Mouse (Mus musculus): ENCODE results near the gene Gpm6b. TPM values are rescaled to one million over a fixed set of nuclear protein-coding genes. Genes with fewer than 3 reads are reported as not detected.

Gpm6b gene
- polyA plus RNA-seq, 1 experiment from 2014 or later: 7.2 TPM

DNA sequence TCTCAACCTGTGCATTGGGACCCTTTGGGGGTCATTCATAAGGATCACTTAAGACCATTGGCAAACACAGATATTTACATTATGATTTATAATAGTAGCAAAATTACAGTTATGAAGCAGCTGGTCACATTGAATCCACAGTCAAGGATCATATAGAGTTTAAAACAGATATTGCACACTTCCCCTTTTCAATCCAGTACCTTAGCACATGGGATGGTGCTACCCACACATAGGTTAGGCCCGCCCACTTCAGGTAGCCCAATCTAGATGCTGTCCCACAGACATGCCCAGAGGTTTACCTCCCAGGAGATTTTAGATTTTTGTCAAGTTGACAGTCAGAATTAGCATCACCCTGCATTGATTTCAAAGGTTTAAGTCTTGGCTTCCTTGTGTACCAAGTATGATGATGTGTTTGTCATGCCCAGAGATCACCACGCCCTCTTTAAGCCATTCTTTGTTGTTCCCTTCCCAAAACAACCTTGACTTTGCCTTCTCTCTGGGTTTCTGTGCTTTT, 121.3 kb downstream of the Gpm6b start:
- Histone ChIP-seq H3K9me3 (no peaks in the 10 kb centered on the region), H3K9ac (no peak overlapping the region), H3K36me3 (no peaks in the 10 kb centered on the region), H3K4me3 (no peak overlapping the region), H3K27me3 (replicated peaks) (no peaks in the 10 kb centered on the region), H3K4me2 (no peak overlapping the region), H3K4me1 (no peaks in the 10 kb centered on the region), H3K27ac (replicated peaks) (no peak overlapping the region)
- ATAC-seq (ENCODE audit: extremely low read depth, insufficient number of reproducible peaks, low FRiP score, low TSS enrichment): no peak
- WGBS: 72% methylated on average over 2 of the region's 2 CpGs

DNA sequence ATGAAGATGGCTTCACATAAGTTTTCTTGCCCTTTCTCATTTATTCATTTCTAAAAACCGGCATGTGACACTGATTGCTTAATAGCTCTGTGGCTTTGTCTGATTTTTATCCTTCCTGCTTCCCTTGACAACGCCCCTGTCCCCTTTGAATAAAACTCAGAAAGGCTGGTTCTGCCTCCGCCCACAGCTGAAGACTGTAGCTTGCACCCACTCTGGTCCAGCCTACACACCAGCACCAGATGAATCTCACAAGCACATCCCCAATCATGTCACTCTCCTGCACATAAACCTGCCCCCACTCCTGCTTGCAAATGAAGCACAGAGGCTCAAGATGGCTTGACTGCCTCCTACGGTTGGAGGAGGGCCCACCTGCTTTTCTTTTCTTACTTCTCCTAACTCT, 121.7 kb downstream of the Gpm6b start:
- Histone ChIP-seq H3K4me3 (no peak overlapping the region), H3K27me3 (replicated peaks) (no peaks in the 10 kb centered on the region), H3K9me3 (no peaks in the 10 kb centered on the region), H3K4me2 (no peak overlapping the region), H3K9ac (no peak overlapping the region), H3K4me1 (no peaks in the 10 kb centered on the region), H3K27ac (replicated peaks) (no peak overlapping the region), H3K36me3 (no peaks in the 10 kb centered on the region)
- ATAC-seq (ENCODE audit: extremely low read depth, insufficient number of reproducible peaks, low FRiP score, low TSS enrichment): no peak
- WGBS: 73% methylated on average over 4 of the region's 4 CpGs

DNA sequence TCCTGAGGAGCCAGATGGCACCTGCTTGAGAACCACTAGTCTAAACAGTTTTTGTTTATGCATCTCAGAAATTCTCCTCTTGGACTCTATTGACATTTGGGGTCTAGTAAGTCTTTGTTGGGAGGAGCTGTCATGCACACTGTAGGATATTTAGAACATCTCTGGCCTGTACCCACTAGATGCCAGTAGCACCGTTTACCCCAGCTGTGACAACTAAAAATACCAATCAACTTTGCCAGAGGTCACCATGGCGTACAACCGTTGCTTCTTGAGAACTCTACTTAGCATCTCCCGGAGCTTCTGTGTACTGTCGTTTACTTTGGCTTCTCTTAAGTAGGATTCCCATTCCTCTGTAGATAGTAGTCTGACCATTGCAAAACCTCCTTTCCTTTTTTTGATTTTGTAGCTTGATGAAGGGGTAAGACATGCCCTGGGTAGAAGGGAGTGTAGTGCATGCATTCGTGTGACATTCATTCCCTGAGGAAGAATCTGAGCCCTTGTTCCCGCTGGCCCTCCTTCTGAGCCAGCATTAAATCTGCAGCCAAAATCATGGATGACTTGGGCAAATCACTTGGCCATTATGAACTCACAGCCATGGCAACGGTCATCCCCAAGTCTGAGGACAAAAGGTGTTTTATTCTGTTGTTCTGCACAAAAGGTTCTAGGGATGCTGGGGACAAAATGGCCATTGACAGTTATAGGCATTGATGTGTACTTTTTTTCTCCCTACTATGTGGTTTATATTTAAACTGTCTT, 126.9 kb downstream of the Gpm6b start:
- ATAC-seq (ENCODE audit: extremely low read depth, insufficient number of reproducible peaks, low FRiP score, low TSS enrichment): no peak
- Histone ChIP-seq H3K4me1 (no peaks in the 10 kb centered on the region), H3K36me3 (no peaks in the 10 kb centered on the region), H3K9ac (no peak overlapping the region), H3K27me3 (replicated peaks) (no peaks in the 10 kb centered on the region; the same call in 1 of the 2 replicates), H3K4me3 (no peak overlapping the region), H3K27ac (replicated peaks) (no peak overlapping the region), H3K4me2 (no peak overlapping the region), H3K9me3 (no peaks in the 10 kb centered on the region)
- whole genome bisulfite sequencing: 69% methylated on average over 8 of the region's 8 CpGs

DNA sequence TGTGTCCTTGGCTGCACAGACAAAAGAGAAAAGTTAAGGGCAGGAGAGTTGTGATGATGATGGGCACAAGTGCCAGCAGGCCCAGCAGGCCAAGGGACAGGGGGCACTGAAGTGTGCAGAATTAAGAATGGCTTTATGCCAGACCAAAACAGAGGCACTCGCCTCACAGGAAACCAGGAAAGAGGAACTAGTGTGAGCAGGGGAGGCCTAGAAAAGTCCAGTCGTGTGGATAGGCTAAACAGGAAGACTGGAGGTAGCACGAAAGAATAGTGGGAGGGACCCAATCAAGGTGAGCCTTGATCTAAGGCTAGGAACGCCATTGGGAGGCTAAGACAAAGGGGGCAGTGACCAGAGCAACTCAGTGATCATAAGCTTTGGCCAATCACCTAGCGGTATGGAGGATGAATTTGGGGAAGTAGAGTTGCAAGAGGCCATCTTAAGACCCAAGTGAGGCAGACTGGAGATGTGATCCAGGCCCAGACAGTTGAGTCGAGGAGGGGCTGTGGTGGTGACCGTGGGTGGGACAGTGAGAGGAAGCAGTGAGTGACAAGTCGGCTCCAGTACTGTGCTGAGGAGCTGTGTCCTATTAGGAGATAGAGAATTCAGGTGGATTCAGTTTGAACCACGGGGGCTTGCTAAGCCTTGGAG, 138.1 kb downstream of the Gpm6b start:
- Histone ChIP-seq H3K4me2 (no peak overlapping the region), H3K9me3 (no peaks in the 10 kb centered on the region), H3K4me3 (no peak overlapping the region), H3K9ac (no peak overlapping the region), H3K36me3 (no peaks in the 10 kb centered on the region), H3K4me1 (no peaks in the 10 kb centered on the region), H3K27me3 (replicated peaks) (peaks cover 4% of the 10 kb centered on the region), H3K27ac (replicated peaks) (no peak overlapping the region)
- ATAC-seq (ENCODE audit: extremely low read depth, insufficient number of reproducible peaks, low FRiP score, low TSS enrichment): no peak
- 60% methylated on average over 9 of the region's 9 CpGs for WGBS

DNA sequence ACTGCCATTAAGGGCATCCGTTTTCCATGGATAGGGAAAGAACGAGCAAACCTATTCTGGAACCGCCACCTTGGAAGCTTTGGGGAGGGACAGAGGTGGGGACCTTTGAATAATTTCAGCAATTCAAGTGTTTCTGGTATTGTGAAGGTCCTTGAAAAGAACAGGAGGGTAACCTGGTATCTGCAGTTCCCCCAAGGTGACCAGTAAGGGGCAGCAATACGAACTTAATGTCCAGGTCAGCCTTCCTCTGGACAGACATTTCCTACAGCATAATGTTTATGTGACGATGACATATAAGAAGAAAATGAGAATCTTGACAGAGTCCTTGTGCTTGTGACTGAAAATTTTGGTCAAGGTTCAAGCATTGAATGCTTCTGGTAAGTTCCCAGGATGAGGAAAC, 139.9 kb downstream of the Gpm6b start:
- H3K36me3 ChIP-seq: no peaks in the 10 kb centered on the region
- H3K27ac ChIP-seq (replicated peaks): no peak overlapping the region
- no peak overlapping the region for H3K4me3 ChIP-seq
- 82% methylated on average over 5 of the region's 5 CpGs for WGBS
- no peak for ATAC-seq (ENCODE audit: extremely low read depth, insufficient number of reproducible peaks, low FRiP score, low TSS enrichment)
- H3K9ac ChIP-seq: no peak overlapping the region
- H3K9me3 ChIP-seq: no peaks in the 10 kb centered on the region
- peaks cover 4% of the 10 kb centered on the region for H3K27me3 ChIP-seq (replicated peaks)
- no peak overlapping the region for H3K4me2 ChIP-seq
- no peaks in the 10 kb centered on the region for H3K4me1 ChIP-seq

DNA sequence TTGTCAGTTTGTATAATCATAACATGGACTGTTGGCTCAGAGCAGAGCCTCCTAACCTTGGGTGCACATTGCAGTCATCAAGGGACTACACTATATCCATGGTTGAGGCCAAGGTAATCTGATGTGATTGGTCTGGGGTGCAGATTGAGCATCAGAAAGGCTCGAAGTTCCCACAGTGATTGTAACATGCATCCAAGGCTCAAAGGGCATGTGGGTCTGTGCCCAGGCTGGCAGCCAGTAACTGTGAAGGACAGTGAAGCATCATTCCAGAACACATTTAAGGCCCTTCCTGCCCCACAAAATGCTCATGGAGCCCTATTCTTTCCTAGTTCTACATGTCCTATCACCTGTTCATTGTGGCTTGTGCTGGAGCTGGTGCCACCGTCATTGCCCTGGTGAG, 144.9 kb downstream of the Gpm6b start:
- Histone ChIP-seq H3K4me1 (no peaks in the 10 kb centered on the region), H3K36me3 (no peaks in the 10 kb centered on the region), H3K27ac (replicated peaks) (no peak overlapping the region), H3K4me2 (no peak overlapping the region), H3K9me3 (no peaks in the 10 kb centered on the region), H3K27me3 (replicated peaks) (no peaks in the 10 kb centered on the region; the same call in none of the 2 replicates), H3K4me3 (no peak overlapping the region), H3K9ac (no peak overlapping the region)
- 66% methylated on average over 2 of the region's 2 CpGs for WGBS
- ATAC-seq (ENCODE audit: extremely low read depth, insufficient number of reproducible peaks, low FRiP score, low TSS enrichment): no peak

DNA sequence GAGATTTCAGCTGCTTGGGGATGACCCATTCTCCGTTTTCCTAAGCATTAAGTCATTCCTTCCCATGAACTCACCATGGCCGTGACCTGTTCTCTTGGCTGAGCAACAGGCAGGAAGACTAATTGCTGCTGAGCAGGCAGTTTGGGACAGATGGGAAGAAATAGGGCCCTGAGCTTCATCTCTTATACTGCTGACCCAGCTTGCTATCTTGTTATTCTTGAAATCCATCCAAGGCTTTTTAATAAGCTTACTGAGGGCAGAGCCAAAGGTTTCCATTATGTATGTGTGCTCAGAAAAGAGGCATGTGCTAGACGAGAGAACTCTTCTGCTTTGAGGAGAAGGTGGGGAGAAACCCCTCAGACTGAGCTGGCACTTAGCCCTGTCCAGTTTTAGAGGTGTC, 146.2 kb downstream of the Gpm6b start:
- Histone ChIP-seq H3K4me1 (no peaks in the 10 kb centered on the region), H3K27ac (replicated peaks) (peak overlapping the region; percentile 53), H3K27me3 (replicated peaks) (no peaks in the 10 kb centered on the region; the same call in 1 of the 2 replicates), H3K4me3 (no peak overlapping the region), H3K9ac (no peak overlapping the region), H3K4me2 (no peak overlapping the region), H3K36me3 (no peaks in the 10 kb centered on the region), H3K9me3 (no peaks in the 10 kb centered on the region)
- 40% methylated on average over 3 of the region's 3 CpGs for WGBS
- no peak for ATAC-seq (ENCODE audit: extremely low read depth, insufficient number of reproducible peaks, low FRiP score, low TSS enrichment)

DNA sequence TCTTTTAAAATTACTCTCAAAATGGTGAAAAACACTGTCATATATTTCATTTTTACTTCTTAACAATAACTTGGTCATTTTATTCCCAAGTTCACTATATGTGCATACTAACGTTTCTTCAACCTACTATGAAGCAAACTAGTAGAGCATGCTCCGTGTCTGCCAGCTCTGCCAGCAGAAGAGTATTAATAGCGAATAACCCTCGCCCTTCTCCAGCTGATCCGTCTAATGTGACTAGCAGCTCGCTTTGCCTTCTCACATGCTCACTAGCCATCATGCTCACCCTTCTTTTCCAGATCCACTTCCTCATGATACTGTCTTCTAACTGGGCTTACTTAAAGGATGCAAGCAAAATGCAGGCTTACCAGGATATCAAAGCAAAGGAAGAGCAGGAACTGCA, 147.9 kb downstream of the Gpm6b start:
- no peaks in the 10 kb centered on the region for H3K9me3 ChIP-seq
- no peaks in the 10 kb centered on the region for H3K36me3 ChIP-seq
- no peaks in the 10 kb centered on the region for H3K27me3 ChIP-seq (replicated peaks)
- 74% methylated on average over 6 of the region's 6 CpGs for WGBS
- no peak overlapping the region for H3K4me3 ChIP-seq
- H3K9ac ChIP-seq: no peak overlapping the region
- no peak overlapping the region for H3K4me2 ChIP-seq
- H3K4me1 ChIP-seq: no peaks in the 10 kb centered on the region
- no peak overlapping the region for H3K27ac ChIP-seq (replicated peaks)
- ATAC-seq (ENCODE audit: extremely low read depth, insufficient number of reproducible peaks, low FRiP score, low TSS enrichment): no peak

DNA sequence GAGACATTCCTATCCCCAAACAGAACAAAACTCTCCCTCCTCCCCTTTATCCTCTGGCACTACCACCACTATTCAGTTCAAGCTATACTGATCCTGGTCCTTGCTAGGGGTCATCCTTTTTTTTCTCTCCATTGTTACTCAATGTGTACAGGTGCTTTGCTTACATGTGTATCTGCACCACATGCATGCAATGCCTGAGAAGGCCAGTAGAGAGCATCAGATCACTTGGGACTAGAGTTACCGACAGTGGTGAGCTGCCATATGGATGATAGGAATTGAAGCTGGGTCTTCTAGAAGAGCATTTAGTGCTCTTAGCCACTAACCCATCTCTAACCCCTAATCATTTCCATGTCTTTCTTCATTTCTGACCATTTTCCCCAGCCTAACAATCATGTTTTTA, 155.0 kb downstream of the Gpm6b start:
- Histone ChIP-seq H3K27me3 (replicated peaks) (no peaks in the 10 kb centered on the region), H3K9ac (no peak overlapping the region), H3K9me3 (no peaks in the 10 kb centered on the region), H3K36me3 (peaks cover 15% of the 10 kb centered on the region), H3K4me2 (no peak overlapping the region), H3K4me1 (no peaks in the 10 kb centered on the region), H3K27ac (replicated peaks) (no peak overlapping the region), H3K4me3 (no peak overlapping the region)
- ATAC-seq (ENCODE audit: extremely low read depth, insufficient number of reproducible peaks, low FRiP score, low TSS enrichment): no peak
- 81% methylated on average over 1 of the region's 1 CpGs for WGBS

DNA sequence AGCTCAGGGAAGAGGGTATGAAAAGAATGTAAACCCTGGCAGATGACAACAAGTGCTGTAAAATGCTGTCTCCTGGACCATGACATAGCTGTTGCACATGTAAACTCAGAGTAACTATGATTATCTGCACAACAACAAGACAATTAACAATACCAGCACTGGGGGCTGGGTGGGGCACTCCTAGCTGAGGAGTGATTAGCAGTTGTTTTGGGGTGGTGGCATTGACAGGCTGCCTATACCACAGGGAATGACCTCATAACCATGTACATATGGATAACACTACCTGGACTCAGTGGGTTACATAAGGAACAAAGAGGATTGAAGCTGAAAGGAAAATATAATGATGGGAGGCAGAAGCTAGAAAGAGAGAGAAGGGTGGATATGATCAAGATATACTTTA, 169.2 kb downstream of the Gpm6b start:
- H3K9me3 ChIP-seq: no peaks in the 10 kb centered on the region
- H3K4me2 ChIP-seq: no peak overlapping the region
- H3K4me3 ChIP-seq: no peak overlapping the region
- H3K9ac ChIP-seq: no peak overlapping the region
- H3K36me3 ChIP-seq: peaks cover 43% of the 10 kb centered on the region
- H3K27ac ChIP-seq (replicated peaks): no peak overlapping the region
- H3K4me1 ChIP-seq: no peaks in the 10 kb centered on the region
- H3K27me3 ChIP-seq (replicated peaks): 0 out of 2 replicates have a peak, but pooled peaks cover 3% of the 10 kb centered on the region
- ATAC-seq (ENCODE audit: extremely low read depth, insufficient number of reproducible peaks, low FRiP score, low TSS enrichment): no peak

DNA sequence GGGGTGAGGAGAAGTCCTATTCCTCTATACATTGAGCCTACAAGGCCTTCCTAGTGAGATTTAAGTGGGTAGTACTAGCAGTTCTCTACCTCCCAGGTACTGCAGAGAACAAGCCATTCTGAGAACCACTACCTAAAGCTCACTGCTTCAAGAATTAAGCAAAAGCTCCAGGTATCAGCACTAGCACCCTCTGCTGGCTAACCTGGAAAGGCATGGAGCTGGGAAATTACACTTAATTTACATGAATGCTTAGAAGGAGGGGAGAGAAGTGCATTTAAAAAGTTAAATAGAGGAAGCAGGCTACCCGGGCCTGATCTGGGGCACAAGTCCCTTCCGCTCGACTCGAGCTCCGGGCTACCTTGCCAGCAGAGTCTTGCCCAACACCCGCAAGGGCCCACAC, 177.5 kb downstream of the Gpm6b start:
- no peak for ATAC-seq (ENCODE audit: extremely low read depth, insufficient number of reproducible peaks, low FRiP score, low TSS enrichment)

DNA sequence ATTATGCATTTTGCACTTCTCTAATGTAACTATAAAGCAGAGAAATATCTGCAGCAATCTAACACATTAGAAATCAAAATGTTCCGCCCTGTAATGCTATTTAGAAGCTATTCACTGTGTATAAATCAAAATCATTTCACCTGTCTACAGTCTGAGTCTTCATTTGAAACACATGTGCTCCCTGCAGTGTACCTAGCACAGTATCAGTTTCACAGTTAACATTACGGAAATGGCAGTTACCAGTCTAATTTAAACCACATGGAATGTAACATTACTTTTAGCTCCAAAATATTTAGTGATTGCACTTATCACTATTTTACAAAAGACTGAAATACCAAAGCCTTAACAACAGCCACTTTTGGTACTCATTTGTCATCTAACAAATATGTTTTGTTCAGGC, 196.1 kb downstream of the Gpm6b start:
- H3K27me3 ChIP-seq (replicated peaks): no peaks in the 10 kb centered on the region
- H3K36me3 ChIP-seq: peaks cover 20% of the 10 kb centered on the region
- H3K27ac ChIP-seq (replicated peaks): no peak overlapping the region
- H3K9ac ChIP-seq: no peak overlapping the region
- no peaks in the 10 kb centered on the region for H3K9me3 ChIP-seq
- H3K4me2 ChIP-seq: no peak overlapping the region
- peaks cover 4% of the 10 kb centered on the region; the same call in 1 of the 2 replicates for H3K4me1 ChIP-seq
- 78% methylated on average over 2 of the region's 2 CpGs for WGBS
- no peak overlapping the region for H3K4me3 ChIP-seq
- no peak for ATAC-seq (ENCODE audit: extremely low read depth, insufficient number of reproducible peaks, low FRiP score, low TSS enrichment)

More for the DNA sequence above, 177.5 kb downstream of the Gpm6b start:
- Histone ChIP-seq H3K9ac (no peak overlapping the region), H3K4me2 (no peak overlapping the region), H3K4me3 (no peak overlapping the region), H3K36me3 (peaks cover 8% of the 10 kb centered on the region; the same call in 1 of the 2 replicates), H3K9me3 (no peaks in the 10 kb centered on the region), H3K27me3 (replicated peaks) (no peaks in the 10 kb centered on the region), H3K4me1 (no peaks in the 10 kb centered on the region), H3K27ac (replicated peaks) (no peak overlapping the region)
- WGBS: 72% methylated on average over 6 of the region's 6 CpGs
